Mouse (Mus musculus) G1E (cell line): ENCODE results near the gene Bbs9. TPM values are rescaled to one million over a fixed set of nuclear protein-coding genes. Genes with fewer than 3 reads are reported as not detected.
"Not testable (repeated sequence)": the region's sequence is repeated elsewhere in the genome, so short reads cannot be mapped to it uniquely, and the experiment has no call there.

ENCODE experiments used
- ATAC-seq: 2 replicates; pipeline ENCODE4 v1.8.0; 2016; ENCODE audit warnings: mild to moderate bottlenecking; ENCODE audit not compliant: insufficient number of reproducible peaks, poor library complexity, low FRiP score, severe bottlenecking; ENCODE audit errors: extremely low read depth
- DNase-seq: peaks from one replicate; pipeline ENCODE4 v3.0.0; 2012; ENCODE audit warnings: low spot score
- H3K27me3 ChIP-seq: 2 replicates; pipeline ENCODE4 v1.6.1; 2012; ENCODE audit warnings: mild to moderate bottlenecking, low read length, inconsistent platforms; ENCODE audit not compliant: insufficient read depth
- H3K36me3 ChIP-seq: replicated peaks from 2 replicates; pipeline ENCODE3; 2012; ENCODE audit warnings: mild to moderate bottlenecking, inconsistent platforms
- H3K4me1 ChIP-seq: 2 replicates; pipeline ENCODE4 v1.6.1; 2012; ENCODE audit warnings: low read depth, low read length, inconsistent platforms, mixed read lengths; ENCODE audit not compliant: insufficient read depth
- H3K4me3 ChIP-seq: 2 replicates; pipeline ENCODE4 v1.5.1; 2012; ENCODE audit warnings: low read depth, mild to moderate bottlenecking, inconsistent platforms, low read length, moderate library complexity, mixed read lengths
- H3K9me3 ChIP-seq: replicated peaks from 2 replicates; pipeline ENCODE4 v1.6.1; 2012; ENCODE audit warnings: inconsistent platforms
- CTCF ChIP-seq: IDR thresholded peaks from 2 replicates; pipeline ENCODE4 v1.5.1; 2012; ENCODE audit warnings: low read depth, low read length, inconsistent platforms, mixed read lengths
- GATA1 ChIP-seq: IDR thresholded peaks from 2 replicates; pipeline ENCODE4 v1.6.1; 2012; ENCODE audit warnings: borderline replicate concordance, low read length, inconsistent platforms, mixed read lengths
- GATA2 ChIP-seq: IDR thresholded peaks from 2 replicates; pipeline ENCODE4 v1.6.1; 2012; ENCODE audit warnings: low read depth, low read length, inconsistent platforms, borderline replicate concordance
- POLR2AphosphoS5 ChIP-seq: IDR thresholded peaks from 2 replicates; pipeline ENCODE4 v1.6.1; 2012; ENCODE audit warnings: low read depth, low read length, inconsistent platforms; ENCODE audit not compliant: insufficient replicate concordance
- TAL1 ChIP-seq: conservative IDR thresholded peaks from 2 replicates; pipeline ENCODE4 v1.6.1; 2012; ENCODE audit warnings: low read depth, low read length, inconsistent platforms, mixed read lengths
- polyA plus RNA-seq: library from polyadenylated mRNA; stranded (reverse); fragments of >175 nt; gene quantifications from 2 replicates; pipeline ENCODE4 v1.2.3, GENCODE M21; 2012
- total RNA-seq, 2 experiments: library from RNA; stranded (forward) in 1 of 2; stranded (reverse) in 1 of 2; fragments of 200-1000 nt in 1 of 2; fragments of >200 nt in 1 of 2; fragmentation: Nextera tagmentation in 1 of 2; gene quantifications; 2 replicates each; pipeline ENCODE4 v1.2.3; 2014 to 2017

The Bbs9 gene
- total and polyA plus RNA-seq, 3 experiments: 3.3 to 26.9 (median 18.4) TPM

GRCm38 (mm10) chr9:22846048-22846447, 370.5 kb downstream of the Bbs9 start:
- ATAC-seq (no peak), DNase-seq (no peak)
- Histone ChIP-seq H3K9me3 (no peaks in the 10 kb centered on the region), H3K4me3 (no peak overlapping the region), H3K36me3 (peaks cover 4% of the 10 kb centered on the region), H3K27me3 (no peaks in the 10 kb centered on the region), H3K4me1 (peaks cover 16% of the 10 kb centered on the region)
- TF ChIP-seq TAL1: no peak
- TF ChIP-seq GATA2: no peak
- no peak for TF ChIP-seq GATA1
- no peak for TF ChIP-seq CTCF
- TF ChIP-seq POLR2AphosphoS5: no peak

GRCm38 (mm10) chr9:22846783-22847182, 371.3 kb downstream of the Bbs9 start:
- TF ChIP-seq TAL1: no peak
- no peak for TF ChIP-seq POLR2AphosphoS5
- no peak for TF ChIP-seq CTCF
- TF ChIP-seq GATA2: no peak
- Histone ChIP-seq H3K9me3 (no peaks in the 10 kb centered on the region), H3K36me3 (peaks cover under 1% of the 10 kb centered on the region), H3K27me3 (no peaks in the 10 kb centered on the region), H3K4me3 (no peak overlapping the region), H3K4me1 (peaks cover 16% of the 10 kb centered on the region)
- no peak for ATAC-seq
- no peak for DNase-seq

- no peak overlapping the region for H3K4me3 ChIP-seq
- no peaks in the 10 kb centered on the region for H3K27me3 ChIP-seq
- TF ChIP-seq GATA2 (no peak), TAL1 (no peak), POLR2AphosphoS5 (no peak), GATA1 (no peak), CTCF (no peak)
- H3K4me1 ChIP-seq: peaks cover 16% of the 10 kb centered on the region
- no peaks in the 10 kb centered on the region for H3K36me3 ChIP-seq
- no peaks in the 10 kb centered on the region for H3K9me3 ChIP-seq
- ATAC-seq (no peak), DNase-seq (no peak)
Measured at GRCm38 (mm10) chr9:22848800-22849199, 373.3 kb downstream of the Bbs9 start.

- peak; percentile 78 for ATAC-seq
Measured at GRCm38 (mm10) chr9:22849212-22849611, 373.7 kb downstream of the Bbs9 start.

GRCm38 (mm10) chr9:22869147-22869546, 393.6 kb downstream of the Bbs9 start:
- H3K4me3 ChIP-seq, DNase-seq, H3K9me3 ChIP-seq, ATAC-seq, H3K36me3 ChIP-seq, H3K27me3 ChIP-seq, H3K4me1 ChIP-seq: not testable (repeated sequence)

More at GRCm38 (mm10) chr9:22849212-22849611, 373.7 kb downstream of the Bbs9 start:
- Histone ChIP-seq H3K27me3 (no peaks in the 10 kb centered on the region), H3K36me3 (no peaks in the 10 kb centered on the region), H3K9me3 (no peaks in the 10 kb centered on the region), H3K4me3 (no peak overlapping the region; the same call in 1 of the 2 replicates), H3K4me1 (peaks cover 16% of the 10 kb centered on the region)
- DNase-seq: peak; percentile 5
- TF ChIP-seq GATA2: no peak
- no peak for TF ChIP-seq CTCF
- TF ChIP-seq GATA1: no peak
- TF ChIP-seq POLR2AphosphoS5: no peak
- no peak for TF ChIP-seq TAL1

GRCm38 (mm10) chr9:22870661-22871060, 395.1 kb downstream of the Bbs9 start:
- Histone ChIP-seq H3K4me3 (no peak overlapping the region), H3K36me3 (peaks cover 4% of the 10 kb centered on the region), H3K27me3 (no peaks in the 10 kb centered on the region), H3K9me3 (no peaks in the 10 kb centered on the region), H3K4me1 (peaks cover 6% of the 10 kb centered on the region)
- TF ChIP-seq TAL1 (no peak), GATA1 (no peak), POLR2AphosphoS5 (no peak), GATA2 (no peak), CTCF (no peak)
- no peak for ATAC-seq
- DNase-seq: no peak

- H3K9me3 ChIP-seq: no peaks in the 10 kb centered on the region
- H3K4me1 ChIP-seq: peaks cover 2% of the 10 kb centered on the region
- H3K36me3 ChIP-seq: no peaks in the 10 kb centered on the region
- TF ChIP-seq GATA2: no peak
- ATAC-seq: no peak
- no peak overlapping the region for H3K4me3 ChIP-seq
- H3K27me3 ChIP-seq: no peaks in the 10 kb centered on the region
- no peak for DNase-seq
Measured at GRCm38 (mm10) chr9:22875231-22875630, 399.7 kb downstream of the Bbs9 start.
